Mouse (Mus musculus): ENCODE measurements at regions not wholly inside any gene's neighbourhood (a gene's known extent, or its start where the extent isn't known, plus 50 kb on each side); places are given as distances from the start of the nearest gene placed in this dataset.
"Not testable (repeated sequence)": the region's sequence is repeated elsewhere in the genome, so short reads cannot be mapped to it uniquely, and the experiment has no call there.

DNA sequence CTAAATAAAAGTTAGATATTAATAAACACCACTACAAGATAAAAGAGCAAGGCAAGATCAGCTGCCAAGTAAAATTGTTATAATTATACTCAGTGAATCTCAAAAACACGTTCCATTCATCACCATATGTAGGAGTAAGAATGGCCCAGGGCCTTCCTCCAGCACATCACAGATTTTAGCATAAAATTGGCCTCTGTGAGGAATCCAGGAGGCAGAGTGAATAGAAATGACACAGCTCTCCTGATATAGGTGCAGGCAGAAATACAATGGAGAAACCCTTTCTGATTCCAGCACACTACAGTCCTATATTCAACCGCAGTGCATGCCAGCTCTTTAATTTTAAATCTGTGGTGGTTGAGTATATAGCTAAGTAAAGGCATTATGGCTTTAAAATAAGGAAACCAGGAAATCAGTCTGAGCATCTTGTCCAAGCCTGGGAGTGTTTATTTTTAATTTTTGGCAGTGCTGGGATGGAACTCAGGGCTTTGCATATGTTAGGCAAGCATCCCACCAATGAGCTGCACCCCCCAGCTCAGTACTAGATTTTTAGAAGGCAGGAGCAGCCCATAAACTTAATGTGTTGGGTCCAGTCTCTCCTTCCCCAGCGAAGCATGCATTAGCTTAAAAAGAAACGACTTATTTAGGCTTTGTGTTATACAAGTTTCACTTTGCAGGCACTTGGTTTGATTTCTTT lies 158.3 kb upstream of the Ptprz1 start:
- no peak overlapping the region for H3K4me2 ChIP-seq
- no peaks in the 10 kb centered on the region for H3K9me3 ChIP-seq
- no peaks in the 10 kb centered on the region for H3K36me3 ChIP-seq (replicated peaks)
- H3K4me3 ChIP-seq = no peak overlapping the region
- H3K27ac ChIP-seq = peak overlapping the region; percentile 66
- no peaks in the 10 kb centered on the region for H3K27me3 ChIP-seq (replicated peaks)
- WGBS = 86% methylated on average over 4 of the region's 4 CpGs
- peaks cover 22% of the 10 kb centered on the region for H3K4me1 ChIP-seq
- peak; percentile 41 for ATAC-seq (replicated peaks)
- H3K9ac ChIP-seq = no peak overlapping the region

DNA sequence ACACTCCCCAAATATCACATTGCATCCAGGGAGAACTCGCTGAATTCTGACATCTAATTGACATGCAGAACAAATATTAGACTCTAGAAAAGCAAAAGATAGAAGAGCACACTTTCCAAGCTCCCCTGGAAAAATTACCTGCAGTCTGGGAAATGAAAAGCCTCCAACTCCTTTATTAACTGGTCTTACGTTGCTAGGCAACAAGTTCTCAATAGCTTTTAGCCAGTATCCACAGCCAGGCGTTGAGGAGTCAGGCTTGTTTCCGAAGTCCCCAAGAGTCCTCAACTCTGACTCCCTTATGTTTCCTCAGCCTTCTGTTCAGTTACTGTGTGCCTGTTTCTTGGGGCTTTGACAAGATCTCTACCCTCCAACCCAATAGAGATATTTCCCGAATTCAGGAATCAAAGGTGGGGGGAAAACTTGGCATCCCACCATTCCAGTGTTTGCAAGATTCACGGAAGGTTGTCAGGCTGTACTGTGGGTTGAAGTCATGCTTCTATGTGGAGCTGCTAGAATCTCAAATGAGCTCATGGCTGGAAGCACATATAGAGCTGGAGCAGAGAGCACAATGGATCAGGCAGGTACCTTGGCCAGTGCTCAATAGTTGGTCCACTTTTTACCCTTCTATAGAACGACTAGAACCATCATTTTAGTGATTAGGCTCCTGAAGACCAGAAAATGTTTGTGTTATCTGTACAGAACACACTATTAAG lies 159.0 kb upstream of the Ptprz1 start:
- 31% methylated on average over 7 of the region's 7 CpGs for WGBS
- no peaks in the 10 kb centered on the region for H3K27me3 ChIP-seq (replicated peaks)
- peak overlapping the region; percentile 66 for H3K27ac ChIP-seq

DNA sequence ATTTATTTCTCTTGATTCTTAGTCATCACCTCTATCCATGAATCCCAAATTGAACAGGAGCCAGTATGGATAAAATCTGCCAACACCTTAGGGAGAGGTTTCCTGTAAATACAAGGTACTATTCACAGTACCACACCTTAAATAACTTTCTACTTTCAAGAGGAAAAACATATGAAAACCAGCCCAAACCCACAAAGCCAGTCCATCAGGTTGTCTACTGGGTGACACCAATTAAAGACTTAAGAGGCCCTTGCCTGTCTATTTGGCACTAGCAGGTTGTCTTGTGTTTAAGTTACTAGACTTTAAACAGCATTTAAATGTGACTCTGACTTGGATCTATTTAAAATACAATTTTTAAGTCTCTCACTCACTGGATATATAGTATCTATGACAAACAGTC lies 177.1 kb upstream of the Ptprz1 start:
- Histone ChIP-seq H3K9me3 (no peaks in the 10 kb centered on the region), H3K4me2 (no peak overlapping the region), H3K36me3 (replicated peaks) (no peaks in the 10 kb centered on the region), H3K4me1 (no peaks in the 10 kb centered on the region), H3K9ac (no peak overlapping the region), H3K27me3 (replicated peaks) (no peaks in the 10 kb centered on the region), H3K4me3 (no peak overlapping the region), H3K27ac (no peak overlapping the region)
- no peak for ATAC-seq (replicated peaks)

More for the DNA sequence above, 159.0 kb upstream of the Ptprz1 start:
- no peaks in the 10 kb centered on the region for H3K9me3 ChIP-seq
- no peak overlapping the region for H3K4me3 ChIP-seq
- no peak overlapping the region for H3K9ac ChIP-seq
- no peaks in the 10 kb centered on the region for H3K36me3 ChIP-seq (replicated peaks)
- ATAC-seq (replicated peaks) = peak; percentile 96
- peaks cover 22% of the 10 kb centered on the region for H3K4me1 ChIP-seq
- peak overlapping the region; percentile 22 for H3K4me2 ChIP-seq

DNA sequence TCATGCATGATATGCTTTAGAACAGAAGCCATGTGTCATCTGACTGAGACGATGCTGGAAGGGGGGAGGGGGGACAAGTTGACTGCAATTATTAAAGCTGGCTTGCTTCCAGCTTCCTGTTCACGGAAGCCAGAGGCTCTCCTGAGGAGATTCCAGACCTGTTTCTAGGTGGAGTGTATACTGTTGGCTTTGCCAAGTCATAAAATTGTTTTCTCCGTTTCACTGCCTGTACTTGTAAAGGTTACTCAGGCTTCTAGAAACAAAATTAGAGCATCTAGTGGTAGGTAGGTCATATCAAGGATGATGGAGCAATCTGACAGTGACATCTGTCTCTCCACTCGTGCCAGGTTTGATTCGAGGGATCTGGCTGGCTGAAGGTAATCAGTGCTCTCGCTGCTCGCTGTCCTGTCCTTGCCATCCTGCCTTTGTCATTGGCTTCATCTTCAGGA lies 186.6 kb upstream of the Ptprz1 start:
- no peaks in the 10 kb centered on the region; the same call in 1 of the 2 replicates for H3K4me1 ChIP-seq
- peak; percentile 63; the same call in 1 of the 2 replicates for ATAC-seq (replicated peaks)
- no peak overlapping the region for H3K27ac ChIP-seq
- no peak overlapping the region for H3K4me3 ChIP-seq
- H3K27me3 ChIP-seq (replicated peaks) = no peaks in the 10 kb centered on the region
- no peak overlapping the region for H3K9ac ChIP-seq
- no peak overlapping the region for H3K4me2 ChIP-seq
- no peaks in the 10 kb centered on the region for H3K9me3 ChIP-seq
- WGBS = 67% methylated on average over 7 of the region's 7 CpGs
- no peaks in the 10 kb centered on the region for H3K36me3 ChIP-seq (replicated peaks)

DNA sequence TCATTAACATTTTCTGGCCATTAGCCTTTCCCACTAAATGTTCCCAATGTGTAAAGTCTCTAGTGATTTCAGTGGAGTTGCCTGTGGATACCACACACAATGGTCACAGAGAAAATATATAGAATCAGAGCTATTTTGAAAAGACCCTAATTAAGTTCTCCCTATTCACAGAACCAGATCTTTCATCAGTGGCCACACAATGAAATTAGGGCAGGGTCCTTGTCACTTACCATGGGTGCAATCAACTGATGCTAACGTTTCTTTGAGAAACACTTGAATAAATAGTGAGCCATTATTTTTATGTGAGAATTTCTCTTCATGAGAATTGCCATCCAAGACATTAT lies 200.7 kb upstream of the Ptprz1 start:
- H3K9ac ChIP-seq = no peak overlapping the region
- no peak overlapping the region for H3K4me3 ChIP-seq
- ATAC-seq (replicated peaks) = no peak
- 42% methylated on average over 1 of the region's 1 CpGs for WGBS
- H3K4me1 ChIP-seq = no peaks in the 10 kb centered on the region
- H3K4me2 ChIP-seq = no peak overlapping the region
- H3K9me3 ChIP-seq = no peaks in the 10 kb centered on the region
- no peak overlapping the region for H3K27ac ChIP-seq
- no peaks in the 10 kb centered on the region for H3K27me3 ChIP-seq (replicated peaks)
- H3K36me3 ChIP-seq (replicated peaks) = no peaks in the 10 kb centered on the region

DNA sequence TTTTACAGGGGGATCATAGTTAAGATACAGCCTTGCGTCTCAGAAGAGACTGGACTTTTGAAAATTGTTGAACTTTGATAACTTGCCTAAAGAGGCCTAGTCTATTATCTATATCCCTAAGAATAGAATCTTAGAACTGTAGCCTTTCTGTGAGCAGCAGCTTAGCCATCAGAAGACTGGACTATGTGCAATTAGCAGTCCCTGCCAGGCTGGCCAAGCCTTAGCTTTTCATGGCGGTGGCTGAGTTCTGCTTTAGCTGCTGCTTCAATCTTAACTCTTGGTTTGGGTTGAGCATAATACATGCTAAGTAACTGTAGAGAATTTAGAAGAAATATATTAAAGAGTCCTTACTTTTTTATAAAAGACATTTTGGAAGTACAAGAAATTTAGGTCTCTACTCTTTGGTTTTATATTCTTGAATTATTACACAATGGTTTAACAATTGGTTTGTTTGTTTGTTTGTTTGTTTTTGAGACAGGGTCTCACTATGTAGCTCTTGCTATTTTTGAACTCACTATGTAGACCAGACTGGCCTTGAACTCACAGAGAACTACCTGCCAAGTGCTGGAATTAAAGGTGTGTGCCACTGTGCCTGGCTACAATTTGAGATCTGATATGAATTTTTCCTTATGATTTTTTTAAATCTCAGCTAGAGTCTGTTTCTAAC lies 201.2 kb upstream of the Ptprz1 start:
- no peak overlapping the region for H3K27ac ChIP-seq
- no peaks in the 10 kb centered on the region for H3K9me3 ChIP-seq
- H3K4me3 ChIP-seq = no peak overlapping the region
- no peaks in the 10 kb centered on the region for H3K4me1 ChIP-seq
- no peak overlapping the region for H3K9ac ChIP-seq
- H3K4me2 ChIP-seq = no peak overlapping the region
- no peaks in the 10 kb centered on the region for H3K27me3 ChIP-seq (replicated peaks)
- ATAC-seq (replicated peaks) = no peak
- H3K36me3 ChIP-seq (replicated peaks) = no peaks in the 10 kb centered on the region
- WGBS = 73% methylated on average over 2 of the region's 2 CpGs

DNA sequence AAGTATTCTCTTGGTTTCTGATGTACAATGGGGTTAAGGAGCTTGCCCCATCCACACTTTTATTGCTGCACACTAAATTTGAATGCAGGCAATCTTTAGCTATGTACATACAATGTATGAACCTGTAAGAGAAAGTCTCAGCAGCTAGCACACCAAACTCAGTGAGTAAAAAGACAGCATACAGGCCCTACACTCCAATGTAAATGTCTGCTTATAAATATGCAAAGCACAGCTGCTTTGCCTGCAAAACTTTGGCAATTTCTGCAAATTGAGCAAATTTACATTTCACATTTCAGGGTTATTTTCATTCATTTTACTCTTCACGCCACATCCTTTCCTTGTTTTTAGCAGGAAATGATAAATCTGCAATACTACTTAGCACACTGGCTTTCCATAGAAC lies 203.8 kb upstream of the Ptprz1 start:
- 81% methylated on average over 1 of the region's 1 CpGs for WGBS
- H3K9ac ChIP-seq = no peak overlapping the region
- H3K36me3 ChIP-seq (replicated peaks) = no peaks in the 10 kb centered on the region
- no peak for ATAC-seq (replicated peaks)
- H3K4me2 ChIP-seq = no peak overlapping the region
- no peaks in the 10 kb centered on the region for H3K4me1 ChIP-seq
- H3K4me3 ChIP-seq = no peak overlapping the region
- no peak overlapping the region for H3K27ac ChIP-seq
- no peaks in the 10 kb centered on the region for H3K27me3 ChIP-seq (replicated peaks)
- H3K9me3 ChIP-seq = no peaks in the 10 kb centered on the region

DNA sequence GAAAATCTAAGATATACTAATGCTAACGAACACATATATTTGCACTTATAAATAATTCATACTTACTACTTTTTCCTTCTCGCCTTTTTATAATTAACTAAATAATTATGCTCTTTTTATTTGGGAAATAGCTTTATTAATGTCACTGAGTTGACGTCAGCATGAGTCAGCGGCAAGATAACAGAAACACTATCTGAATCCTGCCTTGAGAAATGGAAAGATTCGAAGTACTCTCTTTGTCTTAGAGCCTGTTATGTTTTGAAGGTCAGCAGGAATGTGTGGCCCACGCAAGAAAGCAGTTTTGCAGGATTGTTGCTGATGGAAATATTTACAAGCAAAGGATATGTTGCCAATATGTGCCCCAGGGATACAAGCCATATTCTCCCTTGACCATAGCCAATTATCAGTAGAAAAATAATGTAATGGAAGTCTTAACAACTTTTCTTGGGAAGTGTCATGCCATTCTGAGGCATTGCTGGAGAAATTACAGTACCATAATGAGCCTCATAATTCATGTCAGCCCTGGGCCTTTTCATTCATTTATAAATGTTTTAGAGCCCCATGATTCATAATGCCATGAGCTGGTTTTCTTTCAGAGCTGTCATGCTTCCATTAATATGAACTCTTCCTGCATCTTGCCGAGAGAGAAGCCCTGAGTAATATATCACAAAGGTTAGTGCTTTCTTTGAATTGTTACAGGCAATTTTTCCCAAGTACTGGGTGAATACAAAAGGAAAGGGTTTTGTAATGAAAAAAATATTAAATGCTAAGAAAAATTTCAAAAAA lies 206.9 kb upstream of the Ptprz1 start:
- Histone ChIP-seq H3K9ac (no peak overlapping the region), H3K27ac (no peak overlapping the region), H3K4me3 (no peak overlapping the region), H3K4me2 (no peak overlapping the region), H3K36me3 (replicated peaks) (no peaks in the 10 kb centered on the region), H3K9me3 (no peaks in the 10 kb centered on the region), H3K27me3 (replicated peaks) (no peaks in the 10 kb centered on the region), H3K4me1 (no peaks in the 10 kb centered on the region)
- ATAC-seq (replicated peaks) = no peak
- 82% methylated on average over 7 of the region's 7 CpGs for WGBS

DNA sequence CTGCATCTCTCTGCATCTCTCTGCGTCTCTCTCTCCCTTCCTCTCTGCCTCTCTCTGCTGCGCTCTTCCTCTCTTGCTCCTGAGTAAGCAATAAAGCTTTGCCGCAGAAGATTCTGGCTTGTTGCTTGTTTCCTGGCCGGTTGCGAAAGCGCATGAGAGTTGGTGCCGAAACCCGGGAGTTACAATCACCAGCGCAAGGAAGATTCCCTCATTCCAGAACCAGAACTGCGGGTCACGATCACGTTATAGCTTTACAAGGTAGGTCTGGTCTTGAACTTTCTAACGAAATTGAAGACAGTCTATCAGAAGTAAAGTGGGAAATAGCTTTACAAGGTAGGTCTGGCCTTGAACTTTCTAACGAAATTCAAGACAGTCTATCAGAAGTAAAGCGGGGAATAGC lies 217.9 kb upstream of the Ptprz1 start:
- not testable (repeated sequence) for H3K9ac ChIP-seq; H3K27ac ChIP-seq; H3K4me2 ChIP-seq; H3K36me3 ChIP-seq (replicated peaks); H3K9me3 ChIP-seq; H3K4me3 ChIP-seq; H3K4me1 ChIP-seq; H3K27me3 ChIP-seq (replicated peaks); ATAC-seq (replicated peaks)
- WGBS = 97% methylated on average over 15 of the region's 15 CpGs

DNA sequence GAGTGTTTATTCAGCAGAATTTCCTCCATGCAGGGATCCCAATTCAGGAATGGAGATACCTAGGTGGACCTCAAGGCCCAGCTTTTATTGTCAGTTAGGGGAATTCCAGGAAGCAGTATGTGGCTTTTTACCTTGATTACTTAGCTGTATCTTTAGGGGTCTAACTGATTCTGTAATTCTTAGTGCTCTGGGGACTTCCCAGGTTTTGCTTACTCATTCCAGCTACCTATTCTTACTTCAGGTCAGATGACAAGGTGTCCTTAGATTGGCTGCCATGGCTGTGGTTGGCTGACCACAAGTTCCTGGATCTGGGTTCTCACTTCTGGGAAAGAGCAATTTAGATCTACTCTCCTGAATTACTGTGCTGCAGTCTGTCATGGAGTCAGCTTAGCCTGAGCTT lies 235.2 kb upstream of the Ptprz1 start:
- Histone ChIP-seq H3K4me2 (no peak overlapping the region), H3K27ac (no peak overlapping the region), H3K4me3 (no peak overlapping the region), H3K4me1 (no peaks in the 10 kb centered on the region), H3K9me3 (no peaks in the 10 kb centered on the region), H3K9ac (no peak overlapping the region), H3K27me3 (replicated peaks) (no peaks in the 10 kb centered on the region), H3K36me3 (replicated peaks) (no peaks in the 10 kb centered on the region)
- no peak for ATAC-seq (replicated peaks)

DNA sequence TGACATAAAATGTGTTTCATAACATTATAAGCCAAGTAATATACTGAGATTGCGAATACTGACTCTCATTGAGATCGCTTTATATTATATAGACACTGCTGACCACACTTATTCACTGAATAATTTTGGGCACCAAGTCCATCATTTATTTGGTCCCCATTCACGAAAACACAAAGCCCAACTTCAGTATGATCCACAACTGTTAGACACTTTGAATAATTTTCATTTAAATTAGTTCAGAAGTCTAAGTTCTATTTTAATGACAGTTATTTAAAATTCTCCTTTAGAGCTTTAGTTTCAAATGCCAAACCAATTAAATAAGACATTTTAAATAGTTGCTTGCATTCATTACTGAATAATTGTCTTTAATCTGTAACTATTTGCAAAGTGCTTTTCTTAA lies 240.2 kb upstream of the Ptprz1 start:
- WGBS = 85% methylated on average over 3 of the region's 3 CpGs
- no peaks in the 10 kb centered on the region for H3K36me3 ChIP-seq (replicated peaks)
- no peak overlapping the region for H3K9ac ChIP-seq
- H3K4me1 ChIP-seq = 0 out of 2 replicates have a peak, but pooled peaks cover 2% of the 10 kb centered on the region
- H3K4me3 ChIP-seq = no peak overlapping the region
- H3K27ac ChIP-seq = no peak overlapping the region
- no peaks in the 10 kb centered on the region for H3K27me3 ChIP-seq (replicated peaks)
- no peak overlapping the region for H3K4me2 ChIP-seq
- ATAC-seq (replicated peaks) = no peak
- H3K9me3 ChIP-seq = no peaks in the 10 kb centered on the region

DNA sequence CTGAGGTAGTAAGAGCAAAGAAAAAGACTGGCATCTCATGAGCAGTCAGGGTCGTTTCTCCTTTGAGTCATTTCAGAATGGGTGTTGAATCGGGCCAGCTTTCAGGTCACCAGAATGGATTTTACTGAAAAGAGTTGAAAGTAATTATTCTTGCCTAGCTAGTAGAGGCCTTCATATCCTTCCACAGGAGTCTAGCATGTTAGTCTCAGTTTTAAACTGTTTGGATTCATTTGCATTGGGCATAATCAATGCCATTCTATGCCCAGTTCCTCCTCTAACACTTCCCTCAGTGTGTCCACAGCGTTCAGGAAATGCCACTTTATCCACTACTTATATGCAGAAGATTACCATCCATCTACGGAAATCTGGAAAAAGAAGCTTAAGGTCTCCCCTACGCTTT lies 240.6 kb upstream of the Ptprz1 start:
- Histone ChIP-seq H3K36me3 (replicated peaks) (no peaks in the 10 kb centered on the region), H3K4me2 (no peak overlapping the region), H3K27ac (no peak overlapping the region), H3K4me3 (no peak overlapping the region), H3K9me3 (no peaks in the 10 kb centered on the region), H3K9ac (no peak overlapping the region), H3K27me3 (replicated peaks) (no peaks in the 10 kb centered on the region), H3K4me1 (0 out of 2 replicates have a peak, but pooled peaks cover 2% of the 10 kb centered on the region)
- no peak for ATAC-seq (replicated peaks)
- WGBS = 66% methylated on average over 5 of the region's 5 CpGs

Data from midbrain, embryonic 15.5 days (tissue).